Mouse (Mus musculus): ENCODE results near the gene Mad2l1. TPM values are rescaled to one million over a fixed set of nuclear protein-coding genes. Genes with fewer than 3 reads are reported as not detected.
A peak's percentile ranks its signal among the peaks of the same experiment; 100 is the strongest.

The Mad2l1 gene
- 10 to 100 TPM; 11.6 to 12.8 TPM for total RNA-seq (2021)

DNA sequence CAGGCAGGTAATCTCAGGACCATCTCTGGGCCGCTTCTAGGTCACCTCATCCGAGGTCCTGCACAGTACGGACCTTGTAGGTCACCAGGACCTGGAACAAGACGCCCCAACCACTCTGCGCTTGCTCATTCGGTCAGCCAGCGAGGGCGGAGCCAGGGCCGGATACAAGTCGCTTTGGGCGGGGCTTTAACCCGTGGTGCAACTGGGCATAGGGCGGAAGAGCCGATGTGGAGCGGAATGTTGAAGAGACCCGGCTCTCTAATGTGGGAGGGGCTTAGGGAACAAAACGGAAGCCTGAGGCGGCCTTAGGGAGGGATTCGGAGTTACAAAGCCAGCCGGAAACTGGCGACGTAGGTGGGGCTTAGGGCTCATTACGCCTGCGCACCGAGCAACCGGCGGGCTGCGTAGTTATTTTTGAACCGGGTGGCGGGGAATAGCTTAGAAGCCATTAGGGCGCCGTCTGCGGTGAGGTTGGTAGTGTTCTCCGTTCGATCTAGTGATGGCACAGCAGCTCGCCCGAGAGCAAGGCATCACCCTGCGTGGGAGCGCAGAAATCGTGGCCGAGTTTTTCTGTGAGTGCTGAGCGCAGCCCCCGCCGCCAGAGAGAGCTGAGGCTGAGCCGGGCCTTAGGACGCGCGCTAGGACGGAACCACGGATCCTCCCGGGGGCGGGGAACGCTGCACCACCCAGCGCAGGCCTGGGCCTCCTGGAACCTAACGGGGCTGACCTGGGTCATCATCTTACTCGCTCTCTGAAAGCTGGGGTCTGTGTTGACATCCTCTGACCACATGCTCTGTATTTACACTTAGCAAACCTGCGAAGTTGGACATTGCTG, at the start of gene Mad2l1:
Gene Mad2l1, plus strand, starts transcription at position 363 of the 835 bp plus-strand sequence.
- intact Hi-C loops (cut with DNase I), result loop anchor here (5.0 to 10.0 kb wide), 2 partner anchors 512 to 880 kb away; no protein-coding TSS in a partner anchor

GRCm38 (mm10) chr6:66493685-66494084, 41.5 kb upstream of the Mad2l1 start:
- intact Hi-C loops (cut with DNase I), result no loop called here
- no peak for DNase-seq

More for the DNA sequence above, at the start of gene Mad2l1:
- DNase-seq, result peak; percentile 98

- DNase-seq, result no peak
- intact Hi-C loops (cut with DNase I), result no loop called here
Observed at GRCm38 (mm10) chr6:66516368-66516767, 18.8 kb upstream of the Mad2l1 start.

GRCm38 (mm10) chr6:66528386-66528785, 6.8 kb upstream of the Mad2l1 start:
- no peak for DNase-seq
- intact Hi-C loops (cut with DNase I), result no loop called here

GRCm38 (mm10) chr6:66533241-66533640, 1.9 kb upstream of the Mad2l1 start:
- no peak for DNase-seq
- intact Hi-C loops (cut with DNase I), result loop anchor here (5.0 to 10.0 kb wide), 2 partner anchors 878 to 1406 kb away; no protein-coding TSS in a partner anchor

DNA sequence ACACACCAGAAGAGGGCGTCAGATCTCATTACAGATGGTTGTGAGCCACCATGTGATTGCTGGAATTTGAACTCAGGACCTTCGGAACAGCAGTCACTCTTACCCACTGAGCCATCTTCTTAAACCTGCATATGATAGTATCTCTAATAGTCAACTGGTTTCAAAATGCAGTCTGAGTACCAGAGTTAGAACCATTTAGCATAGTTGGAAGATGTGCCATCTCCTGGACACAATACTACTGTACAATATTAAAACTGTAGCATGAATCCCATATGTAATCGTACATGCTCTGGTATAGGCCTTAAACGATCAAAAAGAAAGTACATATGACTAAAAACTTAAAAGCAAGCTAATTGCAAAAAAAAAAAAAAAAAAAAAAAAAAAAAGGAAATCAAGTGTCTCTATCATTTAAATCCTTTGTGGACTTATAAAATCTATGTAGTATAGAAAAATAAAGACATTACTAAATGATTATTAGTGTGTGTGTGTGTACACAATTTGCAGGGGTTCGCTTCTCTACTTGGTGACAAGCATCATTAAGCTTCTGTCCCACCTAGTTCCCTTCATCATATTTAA, 736 bp upstream of the Mad2l1 start:
- DNase-seq, result no peak
- intact Hi-C loops (cut with DNase I), result loop anchor here (5.0 to 10.0 kb wide), 2 partner anchors 880 to 1407 kb away; no protein-coding TSS in a partner anchor

DNA sequence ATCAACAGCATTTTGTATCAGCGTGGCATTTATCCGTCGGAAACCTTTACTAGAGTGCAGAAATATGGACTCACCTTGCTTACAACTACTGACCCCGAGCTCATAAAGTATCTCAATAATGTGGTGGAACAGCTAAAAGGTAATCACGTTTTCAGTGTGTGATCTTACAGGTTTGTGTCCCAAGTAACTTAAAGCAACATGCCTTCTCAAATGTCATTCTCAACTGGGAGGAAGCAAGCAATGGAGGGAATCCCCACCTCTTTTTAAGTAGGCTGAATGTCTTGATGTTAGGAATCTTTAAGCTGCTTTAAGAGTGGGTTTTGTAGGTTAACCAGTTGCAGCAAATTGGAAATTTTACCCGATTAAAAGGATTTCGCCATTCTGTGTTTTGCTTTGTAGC, 776 bp downstream of the Mad2l1 start:
- intact Hi-C loops (cut with DNase I), result loop anchor here (5.0 to 10.0 kb wide), 2 partner anchors 511 to 881 kb away; no protein-coding TSS in a partner anchor
- no peak for DNase-seq

DNA sequence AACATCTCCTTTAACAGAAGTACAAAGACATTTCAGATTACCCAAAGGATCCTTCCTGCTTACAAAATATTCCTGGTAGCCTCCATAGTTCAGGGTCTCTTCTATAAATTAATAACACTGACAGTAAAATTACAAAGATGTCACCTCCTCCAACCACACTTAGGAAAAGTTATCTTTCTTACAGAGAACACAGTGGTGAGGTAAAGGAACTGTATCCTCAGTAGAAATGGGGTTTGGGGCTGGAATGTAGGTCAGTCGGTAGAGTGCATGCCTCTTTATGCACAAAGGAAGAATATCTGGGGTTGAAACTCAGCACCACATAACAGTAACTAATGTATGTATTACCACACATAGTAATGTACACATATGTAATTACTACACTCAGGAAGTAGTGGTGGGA, 24.8 kb downstream of the Mad2l1 start, which contains the start of gene Vmn1r32:
Gene Vmn1r32, minus strand, starts transcription at position 101 of the 400 bp plus-strand sequence.
- intact Hi-C loops (cut with DNase I), result no loop called here
- DNase-seq, result no peak

- intact Hi-C loops (cut with DNase I), result no loop called here
- DNase-seq, result no peak
Observed at GRCm38 (mm10) chr6:66595804-66596203, 60.6 kb downstream of the Mad2l1 start.

Other genes starting within 250 kb of the Mad2l1 start
- not detected for gene Vmn1r32, start 24.7 kb downstream of the Mad2l1 start, total RNA-seq (2021)
- not detected for gene Vmn1r33, start 82.9 kb downstream of the Mad2l1 start, total RNA-seq (2021)
- not detected for gene Vmn1r34, start 108.5 kb downstream of the Mad2l1 start, total RNA-seq (2021)
- not detected for gene Vmn1r35, start 150.5 kb downstream of the Mad2l1 start, total RNA-seq (2021)
- not detected for gene Vmn1r36, start 183.8 kb downstream of the Mad2l1 start, total RNA-seq (2021)
- not detected for gene Vmn1r37, start 194.0 kb downstream of the Mad2l1 start, total RNA-seq (2021)
- not detected for gene Vmn1r38, start 247.2 kb downstream of the Mad2l1 start, total RNA-seq (2021)